Mouse (Mus musculus): ENCODE results near the gene Cntln.

Cntln gene

GRCm38 (mm10) chr4:84884111-84884538 lies at the start of gene Cntln:
TSS of gene Cntln (plus strand) at chr4:84884309.
- peak; percentile 96 to 98 for DNase-seq (ENCODE audit: low spot score in 2 of 2)

GRCm38 (mm10) chr4:84836979-84837378 lies 47.1 kb upstream of the Cntln start:
- no peak for DNase-seq (ENCODE audit: low spot score in 2 of 2)

GRCm38 (mm10) chr4:84838545-84838944 lies 45.6 kb upstream of the Cntln start:
- no peak for DNase-seq (ENCODE audit: low spot score in 2 of 2)

GRCm38 (mm10) chr4:84839466-84839865 lies 44.6 kb upstream of the Cntln start:
- no peak for DNase-seq (ENCODE audit: low spot score in 2 of 2)

- DNase-seq (ENCODE audit: low spot score in 2 of 2), result no peak
Measured at GRCm38 (mm10) chr4:84857588-84857987, 26.5 kb upstream of the Cntln start.

- DNase-seq (ENCODE audit: low spot score in 2 of 2), result no peak
Measured at GRCm38 (mm10) chr4:84876347-84876746, 7.8 kb upstream of the Cntln start.

GRCm38 (mm10) chr4:84883646-84884045 lies 463 bp upstream of the Cntln start:
- DNase-seq (ENCODE audit: low spot score in 2 of 2), result no peak

GRCm38 (mm10) chr4:84884539-84885270 lies 596 bp downstream of the Cntln start:
- DNase-seq (ENCODE audit: low spot score in 2 of 2), result peak in 1 of 2 experiments; percentile 49

GRCm38 (mm10) chr4:84885271-84885540 lies 1.1 kb downstream of the Cntln start:
- DNase-seq (ENCODE audit: low spot score in 2 of 2), result no peak

GRCm38 (mm10) chr4:84918393-84918792 lies 34.3 kb downstream of the Cntln start:
- no peak for DNase-seq (ENCODE audit: low spot score in 2 of 2)

GRCm38 (mm10) chr4:84934342-84934929 lies 50.3 kb downstream of the Cntln start:
- DNase-seq (ENCODE audit: low spot score in 2 of 2), result no peak

GRCm38 (mm10) chr4:84942059-84942458 lies 58.0 kb downstream of the Cntln start:
- DNase-seq (ENCODE audit: low spot score in 2 of 2), result no peak

- DNase-seq (ENCODE audit: low spot score in 2 of 2), result no peak
Measured at GRCm38 (mm10) chr4:84942651-84943050, 58.5 kb downstream of the Cntln start.

GRCm38 (mm10) chr4:84944100-84944499 lies 60.0 kb downstream of the Cntln start:
- DNase-seq (ENCODE audit: low spot score in 2 of 2), result no peak

GRCm38 (mm10) chr4:84946450-84946849 lies 62.3 kb downstream of the Cntln start:
- DNase-seq (ENCODE audit: low spot score in 2 of 2), result no peak

- DNase-seq (ENCODE audit: low spot score in 2 of 2), result no peak
Measured at GRCm38 (mm10) chr4:84976875-84977646, 93.0 kb downstream of the Cntln start.

GRCm38 (mm10) chr4:84995520-84996348 lies 111.6 kb downstream of the Cntln start:
- no peak for DNase-seq (ENCODE audit: low spot score in 2 of 2)

- no peak for DNase-seq (ENCODE audit: low spot score in 2 of 2)
Measured at GRCm38 (mm10) chr4:85005581-85005980, 121.5 kb downstream of the Cntln start.

- DNase-seq (ENCODE audit: low spot score in 2 of 2), result no peak
Measured at GRCm38 (mm10) chr4:85006789-85007188, 122.7 kb downstream of the Cntln start.

GRCm38 (mm10) chr4:85010846-85011245 lies 126.7 kb downstream of the Cntln start:
- DNase-seq (ENCODE audit: low spot score in 2 of 2), result no peak

GRCm38 (mm10) chr4:85045748-85046147 lies 161.6 kb downstream of the Cntln start:
- no peak for DNase-seq (ENCODE audit: low spot score in 2 of 2)

GRCm38 (mm10) chr4:85049933-85050553 lies 165.9 kb downstream of the Cntln start:
- DNase-seq (ENCODE audit: low spot score in 2 of 2), result no peak
